In genomic region chr13:60716107-60716506, GRCm38 (mm10) we compare ENCODE assay signal across 16 mouse cellular contexts.
"Had no signal": no experiment of that assay in that cellular context is flagged by ENCODE, and none has a peak within 500 bp of the region (broad histone marks: within the 10 kb centered on the region; RNA-seq: fewer than 3 reads in every experiment).

No protein-coding gene starts in this region.

- H3K9ac ChIP-seq: neural tube, embryonic 13.5 days; neural tube, embryonic 15.5 days; stomach, embryonic 15.5 days had no signal

- H3K4me1 ChIP-seq: neural tube, embryonic 15.5 days; stomach, embryonic 15.5 days had no signal

- H3K27ac ChIP-seq: neural tube, embryonic 13.5 days; neural tube, embryonic 15.5 days; stomach, embryonic 15.5 days; stomach, postnatal 0 days had no signal

- H3K4me2 ChIP-seq: neural tube, embryonic 13.5 days; neural tube, embryonic 15.5 days; stomach, embryonic 15.5 days had no signal

- H3K27me3 ChIP-seq: neural tube, embryonic 13.5 days; neural tube, embryonic 15.5 days; stomach, embryonic 15.5 days had no signal

- H3K9me3 ChIP-seq: neural tube, embryonic 13.5 days; neural tube, embryonic 15.5 days; stomach, embryonic 15.5 days had no signal

- H3K4me3 ChIP-seq: neural tube, embryonic 13.5 days; neural tube, embryonic 15.5 days; stomach, embryonic 15.5 days had no signal

- DNase-seq: retina, postnatal 1 day; right cerebral cortex, adult 18-20 months; right cerebral cortex, postnatal 14 days; right cerebral cortex, postnatal 25 days; right cerebral cortex, postnatal 4 days; spleen, adult 18-20 months; thymus, adult 18-20 months; thymus, adult 2 months; thymus, postnatal 14 days; thymus, postnatal 25 days; thymus, postnatal 36 days; thymus, postnatal 4 days had no signal
